Mouse (Mus musculus): ENCODE data around the gene Gli3.

DNA sequence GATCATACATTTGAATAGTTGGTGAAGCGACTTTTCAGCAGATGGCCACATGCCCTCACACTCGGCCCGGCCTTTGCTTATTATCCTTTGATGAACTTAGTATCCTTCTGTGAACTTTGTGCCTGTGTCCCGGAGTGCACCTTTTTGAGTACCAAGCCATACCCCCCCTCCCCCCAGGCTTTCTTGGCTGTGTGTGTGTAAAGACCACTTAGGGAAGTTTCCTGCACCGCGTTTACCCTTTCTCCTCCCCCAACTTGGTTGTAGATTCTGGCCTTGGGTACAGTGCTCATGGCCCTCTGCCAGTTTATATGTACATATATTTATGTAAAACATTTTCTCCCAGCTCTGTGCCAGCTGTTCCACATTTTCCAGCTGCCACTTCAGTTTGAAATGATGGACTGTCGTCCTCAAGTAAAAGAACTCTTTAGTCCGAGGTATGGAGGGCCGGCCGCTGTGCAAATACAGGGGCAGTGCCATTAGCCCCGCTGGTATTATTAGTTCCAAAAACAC lies 1.8 kb downstream of the Gli3 start:
- TF ChIP-seq GATA2 (IDR thresholded peaks at IDR 0.05; ENCODE audit: borderline replicate concordance, low read depth, low read length) = no peak
- TF ChIP-seq CTCF (IDR thresholded peaks at IDR 0.05; ENCODE audit: low read depth, low read length) = no peak
